Mouse (Mus musculus) spleen, adult 12 weeks (tissue): ENCODE results near the gene Gm16181.
A peak's percentile ranks its signal among the peaks of the same experiment; 100 is the strongest.

ENCODE experiments used
- DNase-seq: peaks from one replicate; pipeline ENCODE4 v3.0.0; 2022; ENCODE audit warnings: low spot score

The Gm16181 gene

DNA sequence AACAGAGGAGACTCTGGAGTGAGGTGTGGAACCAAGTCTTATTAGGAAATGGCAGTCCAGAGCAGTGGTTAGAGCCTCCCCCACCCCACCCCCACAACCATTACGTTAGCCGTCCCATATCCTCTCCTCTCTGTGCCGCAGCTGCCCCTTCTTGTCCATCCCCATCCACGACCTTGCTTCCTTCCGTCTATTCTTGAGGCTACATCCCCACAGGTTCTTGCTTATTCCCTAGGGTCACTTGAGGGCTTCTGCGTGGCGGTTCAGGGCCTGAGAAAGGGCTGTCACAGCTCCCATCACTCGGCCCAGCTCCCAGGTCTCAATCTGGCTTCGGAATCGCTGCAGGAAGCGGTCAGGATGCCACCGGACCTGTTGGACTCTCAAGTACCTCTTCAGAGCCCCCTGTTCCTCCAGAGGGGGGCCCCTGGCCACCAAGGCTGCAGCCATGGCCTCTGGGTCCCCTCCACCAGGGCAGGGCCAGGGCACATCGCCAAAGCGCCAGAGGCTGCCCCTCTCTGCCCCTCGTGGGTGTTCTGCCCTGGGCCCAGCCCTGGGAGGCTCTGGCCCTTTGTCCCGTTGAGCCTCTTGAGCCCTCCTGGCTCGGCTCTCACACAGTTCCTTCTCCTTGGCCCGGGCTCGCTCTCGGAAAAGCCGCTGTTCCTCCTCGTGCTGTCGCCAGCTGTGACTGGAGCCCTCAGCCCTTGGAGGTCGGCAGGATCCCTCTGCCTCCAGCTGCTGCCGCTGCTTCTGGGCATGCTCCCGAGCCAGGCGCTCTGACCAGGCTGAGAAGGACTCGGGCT lies at the start of gene Gm16181:
TSS of gene Gm16181 (plus strand) at position 679 of the 797 bp plus-strand sequence.
- DNase-seq: no peak

DNA sequence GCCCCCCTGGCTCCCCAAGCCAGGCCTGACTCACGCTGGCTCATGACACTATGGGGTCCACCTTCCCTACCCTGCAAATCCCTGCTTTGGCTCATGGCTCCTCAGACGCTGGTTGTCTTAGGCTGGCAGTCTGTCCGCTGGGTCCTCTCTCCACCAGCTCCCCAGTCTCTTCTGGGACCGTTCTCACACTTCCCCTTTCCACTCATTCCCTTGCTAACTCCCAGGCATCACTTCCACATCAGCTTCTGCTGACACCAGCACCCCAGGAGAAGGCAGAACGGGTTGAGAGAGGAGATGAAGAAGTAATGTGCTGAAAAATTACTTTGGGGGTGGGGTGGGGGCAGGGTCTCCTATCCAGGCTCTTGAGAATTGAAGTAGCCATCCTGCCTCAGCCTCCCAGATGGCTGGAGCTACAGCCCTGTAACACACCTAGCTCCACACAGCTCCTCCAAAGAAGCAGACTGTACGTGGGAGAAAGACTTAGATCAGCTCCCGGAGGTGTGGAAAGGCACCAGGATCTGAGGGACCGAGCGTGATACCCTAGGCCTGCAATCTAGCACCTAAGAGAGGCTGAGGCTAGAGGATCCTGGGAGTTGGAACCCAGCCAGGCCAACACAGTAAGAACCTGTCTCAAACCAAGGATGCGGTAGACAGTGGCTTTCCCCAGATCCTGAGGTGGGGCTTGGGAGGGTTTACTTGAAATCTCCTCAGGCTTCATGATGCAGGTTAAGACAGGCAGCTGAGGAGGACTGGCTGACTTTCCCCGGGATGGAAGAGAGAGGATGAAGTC lies 48.0 kb upstream of the Gm16181 start:
- DNase-seq: no peak

DNA sequence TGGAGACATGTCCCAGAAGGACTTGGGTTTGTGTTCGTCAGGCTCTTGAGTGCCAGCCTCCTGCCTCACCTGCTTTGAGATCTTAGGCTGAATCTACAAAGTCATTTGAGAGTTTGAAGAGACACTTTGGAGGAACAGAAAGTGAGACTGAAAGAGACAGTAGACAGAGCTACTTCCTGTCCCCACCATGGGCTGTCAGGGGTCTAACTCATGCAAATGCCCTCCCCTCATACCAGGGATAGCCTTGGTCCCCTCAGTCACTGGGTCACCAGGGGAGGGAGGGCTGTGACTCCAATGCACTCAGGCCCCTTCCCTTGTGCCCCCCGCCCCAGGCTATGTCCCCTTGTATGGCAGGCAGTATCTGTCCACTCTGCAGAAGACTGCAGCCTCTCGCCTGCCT lies 47.3 kb upstream of the Gm16181 start:
- no peak for DNase-seq

DNA sequence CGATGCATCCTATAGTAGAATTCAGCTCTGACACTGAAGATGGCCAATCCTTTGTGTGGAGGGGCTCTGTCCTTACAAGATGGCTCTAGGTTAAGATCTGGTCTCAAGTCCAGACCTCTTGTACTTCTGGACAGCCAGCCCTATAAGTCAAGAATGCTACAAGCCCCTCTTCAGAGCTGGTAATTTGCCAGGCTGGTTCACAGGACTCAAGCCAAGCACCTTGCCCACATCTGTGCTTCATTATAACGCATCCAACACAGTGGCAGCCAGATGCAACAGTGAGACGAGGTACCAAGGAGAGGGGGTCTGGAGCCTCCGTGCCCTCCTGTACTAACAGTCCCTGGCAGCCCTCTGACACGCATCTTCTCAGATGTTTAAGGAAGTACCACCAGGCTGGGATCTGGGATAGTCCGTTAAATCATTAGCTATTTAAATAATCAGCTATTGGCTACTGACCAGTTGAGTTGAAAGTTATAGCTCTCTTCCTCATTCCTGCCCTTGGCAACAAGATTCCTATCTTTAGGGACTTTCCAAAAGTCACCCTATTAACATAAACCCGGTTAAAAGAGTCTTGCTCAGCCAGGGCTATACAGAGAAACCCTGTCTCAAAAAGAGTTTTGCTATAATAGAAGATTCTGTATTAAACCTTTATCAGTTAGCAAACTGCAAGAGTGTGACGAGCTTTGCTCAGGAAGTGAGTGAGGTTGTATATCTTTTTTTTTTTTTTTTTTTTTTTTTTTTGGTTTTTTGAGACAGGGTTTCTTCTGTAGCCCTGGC lies 46.2 kb upstream of the Gm16181 start:
- DNase-seq: no peak

DNA sequence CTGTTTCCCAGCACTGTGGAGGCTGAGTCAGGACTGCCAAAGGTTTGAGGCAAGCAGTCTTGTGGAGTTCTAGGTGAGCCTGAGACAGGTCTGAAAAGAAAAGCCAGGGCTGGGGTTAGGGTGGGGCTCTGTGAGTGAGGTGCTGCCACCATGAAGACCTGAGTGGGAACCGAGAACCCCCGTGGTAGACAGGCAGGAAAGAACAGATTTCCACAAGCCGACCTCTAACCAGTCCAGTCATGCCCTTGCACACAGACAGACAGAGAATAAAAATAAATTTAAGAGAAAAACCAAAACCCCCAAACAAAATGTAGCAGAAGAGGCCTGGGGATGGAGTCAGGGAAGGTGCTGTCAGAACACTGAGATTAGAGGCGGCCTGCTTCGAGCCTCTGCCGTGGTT lies 45.3 kb upstream of the Gm16181 start:
- no peak for DNase-seq

DNA sequence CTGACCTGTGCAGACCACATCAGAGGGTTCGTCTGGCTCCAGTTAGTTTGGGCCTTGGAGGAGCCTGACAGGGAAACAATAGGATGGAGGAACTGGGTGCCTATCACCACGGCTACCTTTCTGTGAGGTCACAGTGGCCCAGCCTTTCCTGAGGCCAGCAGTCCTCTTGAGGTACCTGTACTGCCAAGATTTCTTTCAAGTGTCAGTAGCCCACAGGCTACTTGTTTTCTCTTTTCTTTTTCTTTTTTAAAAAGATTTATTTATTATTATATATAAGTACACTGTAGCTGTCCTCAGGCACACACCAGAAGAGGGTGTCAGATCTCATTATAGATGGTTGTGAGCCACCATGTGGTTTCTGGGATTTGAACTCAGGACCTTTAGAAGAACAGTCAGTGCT lies 44.7 kb upstream of the Gm16181 start, which contains the start of gene Aif1:
TSS of gene Aif1 (minus strand) at position 101 of the 400 bp plus-strand sequence.
- DNase-seq: no peak

DNA sequence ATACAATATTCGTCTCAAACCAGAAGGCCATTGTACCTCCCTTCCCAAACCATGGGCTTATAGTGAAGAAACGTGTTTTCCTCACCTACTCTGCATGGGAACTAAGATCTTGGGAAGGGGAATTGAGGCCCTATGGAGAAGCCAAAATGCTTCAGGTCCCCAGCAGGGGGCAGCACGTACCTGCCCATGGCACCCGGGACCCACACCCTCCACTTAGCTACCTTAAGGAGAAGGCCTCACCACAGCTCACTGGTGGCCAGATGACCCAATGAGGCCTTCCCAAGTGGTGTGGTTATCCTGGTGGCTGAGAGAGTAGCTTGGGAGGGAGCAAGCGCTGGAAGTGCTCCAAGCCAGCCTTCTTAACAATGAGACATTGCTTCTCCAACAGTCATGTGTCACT lies 42.1 kb upstream of the Gm16181 start:
- peak; percentile 60 for DNase-seq

DNA sequence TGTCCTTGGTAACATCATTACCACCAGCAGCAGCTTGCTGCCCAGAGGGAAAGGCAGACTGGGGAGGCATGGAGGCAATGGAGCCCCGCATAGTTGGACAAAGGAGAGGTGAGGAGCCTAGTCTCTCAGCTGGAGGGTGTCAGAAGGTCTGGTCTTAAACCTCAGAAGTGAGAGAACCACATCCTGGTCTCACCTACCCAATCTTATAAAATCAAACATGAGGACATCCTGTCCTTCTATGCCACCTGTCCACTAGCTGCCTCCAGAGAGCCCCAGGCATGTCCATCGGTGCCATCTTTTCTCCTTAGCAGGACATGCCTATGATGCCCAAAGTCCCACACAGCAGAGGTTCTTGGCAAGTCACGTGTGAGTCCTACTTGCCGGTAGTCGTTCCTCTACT lies 40.5 kb upstream of the Gm16181 start:
- DNase-seq: no peak

DNA sequence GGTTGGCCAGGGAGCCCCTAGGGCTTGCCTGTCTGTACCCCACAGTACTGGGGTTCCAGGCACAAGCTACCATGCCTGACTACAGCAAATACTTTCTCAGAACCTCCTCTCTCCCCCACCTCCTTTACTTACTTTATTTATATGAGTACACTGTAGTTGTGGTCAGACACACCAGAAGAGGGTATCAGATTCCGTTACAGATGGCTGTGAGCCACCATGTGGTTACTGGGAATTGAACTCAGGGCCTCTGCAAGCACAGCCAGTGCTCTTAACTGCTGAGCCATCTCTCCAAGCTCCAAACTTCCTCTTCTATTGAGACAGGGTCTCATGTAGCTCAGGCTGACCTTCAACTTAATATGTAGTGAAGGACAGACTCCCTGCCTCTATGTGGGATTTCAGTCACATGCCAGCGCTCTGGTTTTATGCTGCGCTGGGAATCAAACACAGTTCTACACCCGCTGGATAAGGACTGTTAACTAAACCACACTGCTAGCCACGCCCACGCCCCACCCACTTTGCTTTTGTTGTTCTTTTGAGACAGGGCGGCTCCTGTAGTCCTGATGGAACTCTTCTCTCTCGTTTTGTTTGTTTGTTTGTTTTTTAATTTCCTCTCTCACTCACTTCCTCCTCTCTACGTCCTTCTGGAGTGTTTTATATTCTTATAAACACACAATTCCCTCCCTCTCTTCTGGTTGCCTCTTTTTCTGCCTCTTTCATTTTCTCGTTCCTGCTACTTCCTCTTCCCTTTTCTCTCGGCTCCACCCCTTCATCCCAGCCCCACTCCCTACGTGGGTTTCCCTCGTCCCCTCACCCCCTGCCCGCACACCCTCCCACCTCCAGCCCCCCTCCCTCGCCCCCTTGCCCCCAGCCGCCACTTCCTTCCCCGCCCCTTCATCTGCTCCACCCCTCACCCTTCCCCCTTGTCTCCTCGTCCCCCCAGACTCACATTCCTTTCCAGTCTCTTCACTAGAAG lies 34.7 kb upstream of the Gm16181 start:
- peak; percentile 61 for DNase-seq

DNA sequence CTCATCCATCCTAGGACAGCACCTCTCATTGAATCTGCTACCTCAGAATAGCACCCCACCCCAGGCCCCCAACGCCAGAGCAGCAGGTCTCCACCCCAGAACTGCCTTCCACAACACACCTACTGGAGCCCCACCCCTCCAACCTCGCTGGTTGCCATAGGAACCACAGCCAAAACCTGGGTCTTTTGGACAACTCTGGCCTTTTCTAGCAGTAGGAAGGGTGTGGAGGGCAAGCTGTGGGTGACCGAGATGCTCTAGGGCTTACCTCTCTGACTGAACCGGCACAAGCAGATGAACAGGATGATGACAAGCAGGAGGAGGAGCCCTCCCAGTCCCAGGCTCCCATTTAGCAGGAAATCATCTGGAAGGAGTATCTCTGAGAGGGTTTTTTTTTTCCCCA lies 34.0 kb upstream of the Gm16181 start:
- DNase-seq: peak; percentile 42

DNA sequence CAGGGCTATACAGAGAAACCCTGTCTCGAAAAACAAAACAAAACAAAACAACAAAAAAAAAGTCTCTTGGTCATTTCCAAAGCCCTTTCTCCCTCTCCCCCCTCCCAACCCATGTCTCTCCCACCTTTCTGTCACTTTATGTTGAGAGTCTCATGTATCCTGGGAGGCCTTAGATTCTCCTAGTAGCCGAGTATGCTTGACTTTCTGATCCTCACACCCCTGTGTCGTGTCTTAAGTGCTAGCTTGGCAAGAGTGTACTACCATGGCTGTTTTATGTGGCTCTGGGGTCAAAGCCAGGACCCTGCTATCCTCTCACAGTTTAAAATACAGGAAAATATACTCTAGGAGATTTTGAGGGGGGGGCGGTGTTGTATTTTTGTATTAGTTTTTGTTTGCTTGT lies 33.3 kb upstream of the Gm16181 start:
- no peak for DNase-seq

DNA sequence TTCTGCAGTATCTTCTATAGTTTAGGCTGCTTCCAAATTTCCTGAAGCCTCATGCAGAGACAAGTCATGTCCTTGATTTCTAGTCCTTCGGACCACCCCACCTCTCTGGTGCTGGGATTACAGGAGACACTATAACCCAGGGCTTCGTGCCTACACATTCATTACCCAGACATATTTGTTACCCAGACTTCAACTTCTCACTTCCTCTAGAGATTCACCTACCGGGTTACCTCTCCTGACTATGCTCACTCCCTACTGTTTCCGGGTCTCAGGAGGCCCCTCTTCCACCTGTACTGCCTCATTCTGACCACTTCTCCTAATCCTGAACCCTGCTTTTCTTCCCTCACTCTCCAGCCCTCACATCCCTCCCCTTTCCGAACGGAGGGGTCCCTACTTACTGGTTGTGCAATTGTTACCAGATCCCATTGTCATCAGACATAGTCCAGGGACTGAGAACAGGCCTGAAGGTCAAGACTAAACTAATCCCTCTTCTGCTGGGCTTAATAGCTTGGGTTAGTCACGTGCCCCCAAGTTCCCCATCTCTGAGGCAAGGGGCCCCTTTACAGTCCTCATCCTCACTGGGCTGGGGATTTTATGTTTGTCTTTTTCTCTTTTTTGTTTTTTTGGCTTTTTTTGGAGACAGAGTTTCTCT lies 32.5 kb upstream of the Gm16181 start, which contains the start of gene Lst1:
TSS of gene Lst1 (minus strand) at position 481 of the 652 bp plus-strand sequence.
- DNase-seq: no peak

DNA sequence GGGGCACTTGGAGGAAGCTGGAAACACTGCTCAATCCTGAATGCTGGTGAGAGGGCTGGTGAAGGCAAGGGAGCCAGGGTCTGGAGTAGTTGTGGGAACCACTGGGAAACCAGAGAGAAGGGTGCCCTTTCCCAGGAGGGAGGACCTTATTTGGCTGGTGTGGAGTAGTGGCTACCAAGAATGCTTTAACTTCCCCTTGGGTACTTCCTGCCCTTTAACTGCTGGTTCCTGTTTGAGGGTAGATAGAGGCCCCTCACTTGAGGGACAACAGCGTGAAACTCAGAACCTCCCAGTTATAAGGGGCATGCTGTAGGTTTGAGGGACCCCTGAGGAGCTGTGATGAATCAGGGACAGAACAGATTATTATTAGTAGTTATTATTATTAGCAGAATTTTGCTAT lies 31.4 kb upstream of the Gm16181 start:
- DNase-seq: no peak

DNA sequence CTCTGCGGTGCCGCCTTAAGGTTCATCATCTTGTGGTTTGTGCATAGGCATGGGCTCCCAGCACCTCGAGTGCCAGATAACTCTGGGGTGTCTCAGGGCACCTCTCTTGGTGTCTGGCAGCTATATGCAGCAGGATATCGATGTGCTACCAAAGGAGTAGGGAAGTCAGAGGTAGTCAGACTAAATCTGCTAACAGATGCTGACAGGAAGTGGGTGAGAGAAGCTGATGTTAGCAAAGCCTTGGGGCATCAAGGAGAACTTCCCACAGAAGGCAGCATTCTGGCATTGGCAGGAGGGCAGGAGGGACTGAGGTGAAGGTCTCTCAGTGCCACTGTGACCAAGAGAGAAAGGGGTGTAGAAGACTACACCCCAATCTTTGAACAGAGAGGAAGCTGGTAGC lies 30.5 kb upstream of the Gm16181 start:
- DNase-seq: no peak

DNA sequence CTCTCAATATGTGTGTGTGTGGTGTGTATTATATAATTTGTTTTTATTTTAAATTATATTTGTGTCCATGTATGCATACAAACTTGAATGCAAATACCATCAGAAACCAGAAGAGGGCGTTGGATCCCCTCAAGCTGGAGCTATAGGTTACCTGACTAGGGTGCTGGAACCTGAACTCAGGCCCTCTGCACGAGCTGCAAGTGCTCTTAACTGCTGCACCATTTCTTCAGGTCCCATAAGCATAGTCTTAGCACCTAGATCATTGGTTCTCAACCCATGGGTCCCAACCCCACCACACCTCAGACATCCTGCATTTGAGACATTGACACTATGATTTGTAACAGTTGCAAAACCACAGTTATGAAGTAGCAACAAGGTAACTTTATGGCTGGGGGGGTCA lies 28.9 kb upstream of the Gm16181 start:
- DNase-seq: no peak

DNA sequence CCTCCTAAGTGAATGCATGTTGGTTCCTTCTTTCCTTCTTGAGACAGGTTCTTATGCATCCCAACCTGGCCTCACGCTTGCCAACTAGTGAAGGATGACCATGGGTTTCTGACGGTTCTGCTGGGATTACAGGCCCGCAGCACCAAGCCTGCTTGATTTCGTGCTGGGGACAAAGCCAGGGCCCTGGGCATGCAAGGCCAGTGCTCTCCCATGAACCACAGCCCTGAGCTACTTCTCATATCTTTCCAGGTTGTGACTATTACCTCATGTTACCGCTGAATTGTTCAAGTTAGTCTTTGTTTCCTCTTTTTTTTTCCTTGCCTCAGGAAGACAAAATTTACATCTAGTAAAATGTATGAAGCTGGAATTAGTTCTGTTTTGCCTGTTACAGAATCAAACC lies 27.7 kb upstream of the Gm16181 start:
- no peak for DNase-seq

DNA sequence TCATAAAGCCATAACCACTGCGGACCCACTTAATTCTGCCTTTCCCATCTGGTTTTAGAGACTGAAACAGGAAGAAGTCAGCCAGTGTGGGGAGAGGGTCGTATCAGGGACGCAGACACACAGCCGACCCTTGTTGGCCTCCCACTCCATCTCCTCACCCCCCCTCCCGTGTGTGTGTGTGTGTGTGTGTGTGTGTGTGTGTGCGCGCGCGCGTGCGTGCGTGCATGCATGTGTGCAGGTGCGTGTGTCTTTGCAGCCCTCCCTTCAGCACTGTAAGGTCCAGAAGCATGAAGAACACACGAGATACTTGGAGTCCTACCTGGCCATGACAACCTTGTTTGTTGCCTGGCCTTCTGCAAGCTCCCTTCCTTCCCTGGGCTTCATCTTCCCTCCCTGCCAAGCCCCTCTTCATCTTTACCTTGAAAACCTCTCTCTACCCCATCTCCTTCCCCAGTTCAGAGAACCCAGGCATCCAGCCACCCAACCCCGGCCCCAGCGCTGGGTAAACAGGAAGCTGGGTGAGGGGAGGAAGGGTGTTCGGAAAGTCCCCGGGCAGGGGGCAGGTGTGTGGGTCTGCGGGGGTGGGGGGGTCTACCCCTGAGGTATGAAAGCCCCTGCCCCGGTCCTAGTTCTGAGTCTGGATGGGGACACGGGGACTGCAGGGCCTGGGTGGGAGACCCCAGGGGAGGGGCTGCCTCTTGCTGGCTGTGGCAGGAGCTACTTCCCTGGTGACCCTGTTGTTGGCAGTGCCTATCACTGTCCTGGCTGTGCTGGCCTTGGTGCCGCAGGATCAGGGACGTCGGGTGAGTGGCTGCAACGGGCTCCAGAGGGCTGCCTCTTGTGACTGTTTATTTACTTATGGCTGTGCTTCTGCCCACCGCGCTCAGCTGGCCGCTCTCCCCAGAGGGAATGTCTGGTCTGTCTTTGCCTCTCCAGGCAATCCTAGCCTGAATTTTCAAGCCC lies 26.5 kb upstream of the Gm16181 start, which contains the start of gene Ltb:
TSS of gene Ltb (plus strand) at position 559 of the 963 bp plus-strand sequence.
- no peak for DNase-seq

DNA sequence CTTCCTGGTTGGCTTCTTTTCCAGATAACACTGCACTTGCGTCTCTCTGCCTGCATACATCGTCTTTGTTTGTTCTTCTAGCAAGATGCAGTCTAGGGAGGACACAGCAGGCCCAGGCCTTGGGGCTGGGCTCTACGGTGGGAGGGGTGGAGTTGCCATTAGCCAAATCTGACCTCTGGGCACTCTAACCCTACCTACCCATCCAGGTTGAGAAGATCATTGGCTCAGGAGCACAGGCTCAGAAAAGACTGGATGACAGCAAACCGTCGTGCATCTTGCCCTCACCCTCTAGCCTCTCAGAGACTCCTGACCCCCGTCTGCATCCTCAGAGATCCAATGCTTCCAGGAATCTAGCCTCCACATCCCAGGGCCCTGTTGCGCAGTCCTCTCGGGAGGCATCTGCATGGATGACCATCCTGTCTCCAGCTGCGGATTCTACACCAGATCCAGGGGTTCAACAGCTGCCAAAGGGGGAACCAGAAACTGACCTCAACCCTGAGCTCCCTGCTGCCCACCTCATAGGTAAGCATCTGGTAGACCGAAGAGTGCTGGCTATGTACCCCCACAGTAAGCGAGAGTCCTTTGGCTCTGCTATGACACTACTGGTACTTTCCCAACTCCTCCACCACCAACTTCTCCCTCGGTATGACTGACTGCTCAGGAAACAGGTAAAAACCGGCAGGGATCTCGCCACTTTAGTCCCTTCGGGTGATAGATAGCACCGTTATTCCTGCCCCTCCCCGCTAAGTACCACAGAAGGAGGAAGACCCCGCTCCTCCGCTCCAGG lies 25.6 kb upstream of the Gm16181 start:
- DNase-seq: no peak
